Mouse (Mus musculus) spleen, adult 12 weeks (tissue): ENCODE measurements around the gene Pon2.

Experiments used
- DNase-seq: peaks from one replicate; pipeline ENCODE4 v3.0.0; 2022; ENCODE audit warnings: low spot score

Pon2 gene

DNA sequence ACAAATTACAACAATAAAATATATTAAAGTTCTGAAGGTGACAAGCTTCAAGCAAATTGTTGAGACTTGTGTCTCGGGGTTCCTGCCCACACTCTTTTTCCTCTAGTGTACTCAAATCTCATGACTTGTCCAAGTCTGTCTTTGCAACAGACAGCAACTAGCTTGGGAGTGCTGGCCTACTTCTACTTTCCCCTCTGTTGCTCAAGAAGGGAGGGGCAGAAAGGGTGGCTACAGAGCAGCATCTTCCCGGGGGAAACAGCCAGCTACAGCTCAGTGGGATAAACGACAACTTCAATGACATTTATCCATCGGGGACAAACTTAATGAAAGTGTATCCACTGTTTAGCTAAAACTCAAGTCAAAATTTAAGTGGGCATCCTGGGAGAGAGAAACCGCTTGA, 5.4 kb downstream of the Pon2 start:
- DNase-seq = no peak

DNA sequence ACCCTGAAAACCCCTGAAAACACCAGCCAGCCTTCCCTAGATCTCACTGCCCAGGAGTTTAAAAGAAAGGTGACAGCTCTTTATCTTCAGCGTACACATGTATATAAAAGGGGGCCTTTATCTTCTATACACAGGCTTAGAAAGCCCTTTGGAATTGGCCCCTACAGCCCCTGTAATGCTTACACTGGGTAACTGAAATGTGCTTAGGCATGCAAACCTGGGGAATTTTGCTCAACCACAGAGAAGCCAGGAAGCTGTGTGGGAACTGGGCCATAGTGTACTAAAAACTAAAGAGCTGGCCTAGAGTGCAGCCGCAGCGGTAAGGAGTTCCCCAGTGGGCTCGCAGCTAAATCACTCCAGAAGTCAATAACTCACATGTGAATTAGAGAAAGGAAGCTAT, 6.8 kb downstream of the Pon2 start:
- DNase-seq = no peak

DNA sequence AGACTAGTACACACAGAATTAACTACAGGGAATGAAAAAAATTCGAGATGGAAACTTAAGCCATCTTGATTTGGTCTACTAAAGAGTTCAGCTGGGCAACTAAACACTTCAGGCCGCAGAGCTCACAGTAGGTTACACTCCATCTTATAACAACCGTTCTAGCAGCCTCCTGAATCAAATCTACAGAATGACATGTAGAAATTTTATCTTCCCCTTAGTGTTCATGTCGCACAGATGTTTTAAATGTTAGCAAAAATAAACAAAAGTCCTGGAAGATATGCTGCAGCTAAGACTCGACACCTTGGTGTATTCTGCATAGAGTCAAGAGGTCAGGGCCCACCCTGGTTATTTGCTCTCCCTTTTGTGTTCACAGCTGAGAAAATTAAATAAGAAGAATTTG, 10.3 kb downstream of the Pon2 start:
- DNase-seq = no peak

DNA sequence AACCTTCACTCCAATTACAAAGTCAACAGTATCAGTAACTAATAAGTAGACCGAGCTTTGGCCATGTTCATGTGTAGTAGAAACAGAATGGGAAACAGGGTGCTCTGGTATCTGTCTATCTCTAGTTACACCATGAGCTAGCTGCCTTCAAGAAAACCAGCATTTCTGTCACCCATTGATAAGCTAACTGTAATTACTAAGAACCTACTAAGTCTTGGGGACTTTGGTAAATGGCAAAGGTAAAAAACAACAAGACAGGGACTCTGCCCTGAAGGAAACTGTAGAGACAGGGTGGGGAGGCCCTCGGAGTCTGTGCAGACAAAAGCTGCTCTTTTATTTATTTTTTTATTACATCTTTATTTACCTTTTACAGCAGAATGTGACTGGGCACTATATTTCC, 10.9 kb downstream of the Pon2 start:
- no peak for DNase-seq

DNA sequence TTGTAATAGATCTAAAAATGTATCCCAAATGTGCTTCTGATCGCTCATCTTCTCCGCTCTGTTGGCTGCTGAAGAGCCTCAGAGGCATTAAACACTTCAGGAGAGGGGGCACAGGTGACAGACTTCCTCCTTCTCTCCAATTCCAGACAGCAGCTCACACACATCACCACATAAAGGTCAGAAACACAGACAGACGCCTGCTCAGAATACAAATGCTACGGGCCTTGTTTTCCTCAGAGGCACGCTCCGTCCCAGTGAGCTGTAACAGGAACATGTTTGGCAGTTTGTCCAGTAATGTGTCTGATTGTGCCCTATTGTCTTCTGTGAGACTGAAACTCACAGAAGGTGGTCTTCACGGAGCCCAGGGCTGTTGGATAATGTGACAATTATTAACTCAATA, 15.8 kb downstream of the Pon2 start:
- no peak for DNase-seq

DNA sequence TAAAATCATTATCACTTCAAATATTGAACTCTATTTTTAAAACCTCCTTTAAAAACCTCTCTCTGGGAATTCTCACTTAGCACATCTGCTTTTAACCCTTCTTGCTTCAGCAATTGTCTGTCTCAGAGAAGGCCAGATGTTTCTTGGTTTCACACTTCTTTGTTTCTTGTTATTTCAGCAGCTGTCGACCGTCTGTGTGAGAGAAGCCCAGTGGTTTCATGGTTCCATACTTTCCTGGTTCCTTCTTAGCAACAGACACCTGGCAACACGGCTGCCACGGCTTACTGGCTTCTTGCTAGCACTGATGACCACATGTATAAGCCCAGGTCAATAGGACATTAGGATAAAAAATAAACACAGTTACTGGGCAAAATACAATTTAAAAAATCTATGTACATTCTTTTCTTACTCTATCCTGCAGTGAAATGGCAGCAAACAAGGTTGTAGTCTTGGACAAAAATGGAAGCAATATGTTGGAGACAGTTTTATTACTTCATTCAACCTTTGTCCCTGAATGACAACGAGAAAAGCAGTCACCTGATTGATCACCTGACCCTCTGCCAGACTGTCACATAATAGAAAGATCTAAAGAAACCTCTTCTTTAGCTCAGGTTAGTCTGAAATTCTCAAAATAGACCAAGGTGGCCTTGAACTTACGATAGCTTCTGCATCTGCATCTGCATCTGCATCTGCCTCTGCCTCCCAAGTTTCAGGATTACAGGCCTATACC, 17.5 kb downstream of the Pon2 start:
- DNase-seq = no peak

DNA sequence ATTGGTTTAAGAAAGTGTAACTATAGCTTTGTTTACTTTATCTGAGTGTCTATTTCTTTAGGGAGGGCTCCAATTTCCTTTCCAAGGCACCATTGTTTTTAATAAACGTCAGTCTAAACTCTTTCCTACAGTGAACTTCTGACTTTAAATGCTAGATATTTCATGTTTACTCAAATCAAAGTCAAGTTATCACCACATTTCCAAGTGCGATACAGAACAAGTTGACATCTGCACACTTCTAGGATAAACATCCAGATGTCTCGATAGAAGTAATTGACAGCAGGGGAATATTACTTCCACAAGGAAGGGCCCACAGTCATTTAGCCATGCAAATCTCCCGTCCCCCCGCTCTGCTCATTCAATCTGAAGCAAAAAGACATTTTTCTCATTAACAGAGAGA, 20.3 kb downstream of the Pon2 start:
- no peak for DNase-seq

DNA sequence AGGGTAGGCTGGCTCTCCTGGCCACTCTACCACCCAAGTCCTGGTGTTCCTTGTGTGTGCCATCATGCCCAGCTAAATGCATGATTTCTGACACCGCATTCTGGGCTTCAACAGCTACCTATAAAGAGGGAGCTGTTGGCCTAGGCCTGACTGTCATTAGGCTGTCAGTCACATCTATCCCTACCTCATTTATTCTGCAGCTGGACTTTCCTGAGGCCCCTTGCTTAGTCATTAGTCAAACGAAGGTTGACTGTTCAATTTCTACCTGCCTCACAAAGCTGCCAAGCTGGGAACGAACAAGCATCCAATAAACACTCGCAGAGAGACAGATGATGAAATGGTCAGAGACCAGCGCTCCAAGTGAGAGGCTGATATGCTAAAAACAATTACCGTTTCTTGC, 28.6 kb downstream of the Pon2 start:
- no peak for DNase-seq

DNA sequence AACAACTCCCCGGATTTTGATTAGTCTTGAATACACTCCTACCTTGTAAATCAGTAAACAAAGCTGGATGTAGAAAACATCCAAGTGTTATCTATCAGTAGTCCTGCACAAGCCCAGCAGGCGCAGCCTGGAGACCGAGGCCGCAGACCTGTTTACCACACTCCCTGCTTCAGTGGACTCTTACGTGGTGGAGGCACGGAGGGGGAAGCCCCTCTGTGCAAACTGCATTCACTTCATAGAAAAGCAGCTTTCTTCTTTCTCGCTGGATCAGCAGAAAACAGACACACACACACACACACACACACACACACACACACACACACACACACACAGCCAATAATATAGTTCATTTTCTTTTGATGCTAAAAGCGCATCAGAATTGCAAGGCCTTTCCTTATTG, 33.5 kb downstream of the Pon2 start:
- DNase-seq = no peak

DNA sequence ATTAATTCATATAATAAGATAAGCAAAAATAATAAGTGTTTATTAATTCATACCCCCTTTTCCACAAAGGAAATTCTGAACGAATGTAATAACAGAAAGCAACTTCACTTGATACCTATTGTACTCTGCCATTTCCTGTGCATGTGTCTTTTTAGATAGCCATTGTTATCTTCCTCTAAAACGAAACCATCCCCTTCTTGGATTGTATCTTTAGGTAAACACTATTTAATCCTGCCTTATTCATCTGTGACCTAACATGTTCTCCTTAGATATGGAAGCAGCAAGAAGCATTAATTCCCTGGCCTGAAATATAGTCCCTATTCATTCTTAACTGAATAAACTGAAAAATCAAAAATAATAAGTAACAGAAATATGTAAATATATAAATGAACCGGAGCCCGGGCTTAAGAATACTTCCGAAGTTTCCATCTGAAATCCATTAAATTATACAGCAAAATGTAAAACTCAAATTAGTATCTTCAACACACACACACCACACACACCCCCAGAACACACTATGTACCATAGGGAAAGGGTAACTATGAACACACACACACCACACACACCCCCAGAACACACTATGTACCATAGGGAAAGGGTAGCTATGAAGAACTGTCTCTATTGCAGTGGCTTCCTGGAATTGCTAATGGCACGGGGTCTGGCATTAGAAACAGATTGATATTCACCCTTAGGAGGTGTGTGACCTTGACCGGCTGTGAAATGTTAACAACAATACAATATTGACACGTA, 34.8 kb downstream of the Pon2 start:
- DNase-seq = no peak

DNA sequence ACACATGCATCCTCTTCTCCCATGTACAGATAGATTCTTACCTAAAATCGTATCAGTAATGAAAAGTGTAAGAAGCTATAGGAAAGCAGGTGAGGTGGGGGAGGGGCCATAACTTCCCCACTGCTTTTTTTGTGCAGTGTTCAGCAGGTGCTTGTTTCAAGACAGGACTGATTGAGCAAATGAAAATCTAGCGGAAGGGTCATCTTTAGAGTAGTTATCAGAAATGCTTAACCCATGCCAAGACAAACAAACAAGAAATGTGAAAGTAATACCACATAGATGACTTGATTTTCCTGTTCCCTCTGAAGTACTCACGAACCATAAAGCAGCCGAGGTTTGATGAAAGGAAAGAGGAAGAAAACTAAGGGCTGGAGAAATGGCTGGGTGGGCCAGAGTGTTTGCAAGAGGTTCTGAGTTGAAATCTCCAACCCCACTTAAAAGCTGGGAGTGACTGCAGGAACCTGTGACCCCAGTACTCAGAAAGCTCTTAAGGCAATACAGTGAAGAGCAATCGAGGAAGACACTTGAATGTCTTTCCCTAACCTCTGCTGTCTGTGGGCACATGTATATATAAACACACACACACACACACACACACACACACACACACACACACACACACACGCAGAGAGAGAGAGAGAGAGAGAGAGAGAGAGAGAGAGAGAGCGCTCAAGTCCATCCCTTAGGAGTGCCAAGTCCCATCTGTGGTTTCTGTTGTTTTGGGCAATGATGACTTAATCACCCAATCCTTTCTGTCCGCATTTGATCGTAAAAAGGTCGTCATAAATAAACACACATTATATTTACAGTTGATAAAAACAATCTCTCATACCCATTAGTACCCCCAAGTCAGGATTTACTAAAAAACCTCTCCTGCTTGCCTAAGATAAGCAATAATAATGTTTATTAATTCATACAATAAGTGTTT, 35.7 kb downstream of the Pon2 start:
- no peak for DNase-seq

DNA sequence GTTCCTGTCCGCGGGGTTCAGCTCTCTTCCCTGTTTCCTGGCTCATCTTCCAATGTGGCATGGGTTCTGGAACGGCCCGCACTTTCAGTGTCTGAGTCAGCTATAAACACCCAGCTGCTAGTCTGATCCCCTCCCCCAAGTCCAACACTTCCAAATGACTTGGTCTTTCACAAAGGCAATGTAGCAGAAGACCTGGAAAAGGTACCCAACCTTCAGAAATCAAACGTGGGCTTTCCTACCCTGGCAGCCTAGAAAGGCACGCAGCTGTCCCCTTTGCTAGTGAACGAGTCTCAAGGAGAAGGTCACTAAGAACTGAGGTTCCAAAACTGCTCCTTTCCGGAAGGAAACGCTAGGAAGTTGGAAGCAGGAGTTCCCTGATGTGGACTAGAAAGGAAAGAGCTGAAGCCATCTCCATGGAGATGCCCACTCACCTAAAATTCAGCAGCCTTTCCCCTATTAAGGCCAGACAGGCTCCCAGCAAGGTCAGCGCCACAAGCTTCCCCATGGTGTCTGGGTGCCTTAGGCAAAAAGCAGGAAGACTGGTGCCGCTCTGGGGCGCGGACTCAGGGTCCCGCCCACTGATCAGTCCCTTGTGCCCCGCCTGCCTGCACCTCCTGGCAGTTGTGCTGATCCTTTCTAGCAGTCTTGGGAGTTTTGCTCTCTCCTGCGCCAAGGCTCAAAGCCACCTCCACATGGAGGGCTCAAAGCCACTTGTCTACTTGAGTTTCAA, 42.4 kb downstream of the Pon2 start, which contains the start of gene Pon3:
Gene Pon3 (minus strand): TSS at position 565 of the 730 bp plus-strand sequence.
- peak; percentile 37 for DNase-seq

DNA sequence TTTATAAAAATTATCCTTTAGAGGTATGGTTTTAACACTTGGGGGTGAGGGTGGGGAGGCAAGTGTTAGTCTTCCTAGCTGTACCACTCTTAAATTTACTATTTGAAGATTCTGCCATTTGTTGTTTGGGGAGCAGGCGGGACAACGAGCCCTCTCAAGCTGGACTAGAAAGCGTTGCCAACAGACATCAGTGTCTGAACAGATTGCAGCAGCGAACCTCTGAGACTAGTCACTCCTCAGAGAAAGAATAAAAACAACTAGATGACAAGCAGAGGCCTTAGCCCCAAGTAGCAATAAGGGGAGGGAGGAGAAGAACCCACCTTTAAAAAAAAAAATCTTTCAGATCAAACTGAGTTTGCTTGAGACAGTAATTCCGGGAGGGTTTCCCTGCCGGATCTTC, 43.0 kb downstream of the Pon2 start:
- DNase-seq = no peak

DNA sequence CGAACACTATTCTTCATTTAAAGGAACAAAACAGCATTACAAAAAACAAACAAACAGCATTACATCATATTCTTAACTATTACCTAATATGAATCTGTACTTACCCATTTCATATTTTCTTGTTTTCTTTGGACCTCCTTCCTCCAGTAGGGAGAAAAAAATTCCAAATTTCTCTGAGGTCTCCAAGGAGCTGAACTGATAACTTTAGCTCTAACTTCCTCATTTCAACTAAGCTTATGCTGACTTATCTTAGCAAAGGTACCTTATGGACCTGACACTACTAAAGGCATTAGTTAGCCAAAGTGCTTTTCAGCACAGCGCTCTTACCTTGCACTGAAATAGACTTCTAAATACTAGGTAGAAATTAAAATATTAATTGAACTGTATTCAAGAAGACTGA, 43.4 kb downstream of the Pon2 start:
- no peak for DNase-seq

DNA sequence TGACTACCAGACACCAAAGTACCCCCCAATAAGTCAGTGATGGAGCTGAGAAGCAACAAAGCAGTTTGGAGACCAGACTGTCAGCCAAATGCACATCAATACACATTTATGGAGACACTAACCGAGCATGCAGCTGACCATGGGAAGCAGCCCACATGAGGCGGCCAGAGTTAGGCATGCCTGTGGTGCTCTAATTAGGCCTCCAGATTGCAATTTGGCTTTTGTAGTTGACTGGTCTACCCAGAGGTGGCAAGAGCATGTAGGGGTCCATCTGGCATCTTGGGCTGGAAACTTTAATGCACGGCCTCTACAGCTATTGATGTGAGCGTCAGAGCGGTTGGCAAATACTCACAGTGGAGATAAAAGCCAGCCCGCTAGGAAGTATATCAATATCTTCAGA, 52.3 kb downstream of the Pon2 start:
- DNase-seq = no peak

DNA sequence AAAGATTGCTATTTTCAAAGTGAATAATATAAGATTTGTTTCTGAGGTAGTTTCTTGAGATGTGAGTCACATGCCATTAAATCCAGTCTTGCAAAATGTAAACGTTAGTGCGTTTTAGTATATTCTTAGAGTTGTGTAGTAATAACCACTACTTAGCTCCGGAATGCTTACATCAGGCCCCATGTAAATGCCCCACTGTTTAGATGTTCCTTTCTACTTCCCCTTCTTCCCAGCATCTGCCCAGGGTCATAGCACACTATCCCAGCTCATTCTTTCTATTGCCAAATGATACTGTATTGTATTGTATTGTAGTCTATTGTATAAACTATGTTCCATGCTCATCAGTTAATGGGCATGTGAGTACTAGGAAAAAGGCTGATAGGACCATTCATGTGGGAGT, 59.5 kb downstream of the Pon2 start:
- DNase-seq = no peak

DNA sequence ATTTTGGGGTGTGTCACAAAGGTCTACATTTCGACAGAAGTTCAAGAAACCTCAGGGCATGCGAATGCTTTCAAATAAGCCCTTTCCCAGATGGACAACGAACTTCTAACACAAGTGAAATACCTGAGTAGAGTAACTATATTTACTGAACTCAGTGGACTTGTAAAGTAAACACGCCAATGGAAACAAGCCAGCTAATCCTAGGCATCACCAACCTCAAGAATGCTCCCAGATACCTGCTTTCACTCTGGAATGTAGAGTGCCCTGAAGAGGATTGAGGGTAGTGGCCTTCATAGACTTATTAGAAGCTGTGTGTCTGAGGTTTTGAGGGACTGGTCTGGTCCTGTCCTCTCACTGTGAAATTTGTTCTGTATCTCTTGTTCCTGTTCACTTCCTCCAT, 60.7 kb downstream of the Pon2 start:
- no peak for DNase-seq

DNA sequence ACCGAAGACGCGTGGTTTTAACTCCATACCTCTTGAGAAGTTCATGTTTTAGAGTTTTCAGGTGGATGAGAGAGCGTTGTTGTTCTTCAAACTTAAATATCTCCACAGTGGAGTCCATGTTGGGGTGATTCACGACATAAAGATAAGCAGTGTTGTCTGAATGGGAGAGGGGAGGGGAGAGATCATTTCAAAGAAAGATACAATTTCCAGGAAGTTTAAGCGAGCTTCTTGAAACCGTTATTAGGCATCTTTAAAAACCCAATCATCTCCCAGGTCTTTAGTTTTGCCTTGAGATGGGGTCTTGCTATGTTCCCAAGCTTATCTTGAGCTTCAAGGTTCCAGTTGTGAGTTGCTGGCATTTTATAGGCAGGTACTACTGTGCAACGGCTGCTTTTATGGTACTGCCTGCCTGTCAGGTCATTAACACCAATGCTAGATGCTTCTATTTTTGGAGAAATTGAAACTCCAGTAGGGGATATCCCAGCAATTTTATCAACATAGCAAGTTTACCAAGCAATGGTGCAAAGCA, 61.3 kb downstream of the Pon2 start:
- no peak for DNase-seq

DNA sequence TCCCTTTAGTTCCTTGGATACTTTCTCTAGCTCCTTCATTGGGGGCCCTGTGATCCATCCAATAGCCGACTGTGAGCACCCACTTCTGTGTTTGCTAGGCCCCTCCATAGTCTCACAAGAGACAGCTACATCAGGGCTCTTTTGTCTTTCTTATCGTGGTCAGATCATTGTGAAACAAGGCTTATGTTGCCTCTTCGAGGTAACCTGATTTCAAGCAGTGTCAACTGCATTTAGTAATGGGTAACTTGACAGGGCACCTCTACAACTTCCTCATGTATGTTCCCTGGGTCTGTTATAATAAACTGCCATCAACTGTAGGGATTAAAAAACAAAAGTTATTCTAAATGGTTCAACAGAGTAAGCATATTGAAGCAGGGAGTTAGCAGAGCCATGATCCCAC, 63.7 kb downstream of the Pon2 start:
- no peak for DNase-seq

DNA sequence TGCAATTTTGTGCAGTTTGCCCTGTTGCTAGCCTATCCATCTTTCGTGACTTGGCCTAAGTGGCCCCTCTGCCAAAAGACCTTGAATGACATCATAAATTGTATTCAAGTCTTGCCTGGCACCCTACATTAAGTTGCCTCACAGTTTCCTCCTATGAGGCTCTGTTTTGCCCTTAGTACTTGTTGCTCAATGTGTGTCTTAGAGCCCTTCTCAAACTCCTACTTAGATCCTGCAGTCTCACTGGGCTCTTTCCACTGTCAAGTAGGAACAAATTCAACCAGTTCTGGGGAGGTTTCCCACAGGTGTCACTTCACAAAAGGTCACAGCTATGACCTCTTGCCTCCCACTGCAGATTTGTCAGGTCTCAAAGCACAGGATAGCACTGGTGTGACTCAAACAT, 64.4 kb downstream of the Pon2 start:
- DNase-seq = no peak

DNA sequence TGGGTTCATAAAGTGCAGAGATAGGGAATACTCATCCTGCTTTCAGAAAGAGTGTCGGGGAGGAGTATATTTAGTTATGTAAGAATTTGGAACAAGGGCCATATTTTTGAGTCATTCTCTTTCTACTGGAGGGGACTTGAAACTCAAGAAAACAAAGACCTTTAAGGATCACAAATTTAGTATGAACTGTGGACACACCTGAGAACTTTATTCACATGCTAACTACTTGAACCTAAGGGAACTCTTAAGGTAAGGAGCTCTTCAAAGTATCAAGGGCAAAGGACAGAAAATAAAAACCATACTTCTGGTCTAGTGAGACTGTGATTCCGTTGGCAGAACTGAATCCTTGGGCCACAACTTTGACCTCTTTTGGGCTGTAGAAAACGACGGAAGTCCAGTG, 66.2 kb downstream of the Pon2 start:
- no peak for DNase-seq

DNA sequence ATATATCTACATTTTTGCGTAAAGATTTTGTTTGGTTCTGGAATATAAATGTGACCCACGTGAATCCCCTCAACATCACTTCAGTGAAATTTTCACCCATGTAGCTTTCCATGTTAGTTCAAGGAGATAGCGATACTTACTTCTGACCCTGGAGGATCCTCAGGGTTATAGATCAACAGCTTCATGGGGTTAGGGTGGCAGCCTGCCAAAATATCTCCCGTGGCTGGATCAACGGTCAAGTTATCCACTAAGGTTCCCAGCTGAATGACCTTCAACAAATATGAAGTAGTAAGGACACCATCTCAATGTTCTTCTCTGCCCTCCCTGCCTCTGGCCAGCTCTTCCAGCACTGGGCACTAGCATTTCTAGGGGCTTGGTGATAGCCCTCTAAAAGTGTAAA, 68.0 kb downstream of the Pon2 start:
- DNase-seq = no peak
